Mouse (Mus musculus) c-Kit-positive CD71-positive TER-119-positive erythroid progenitor cells, embryonic 14.5 days (primary cell): Measurements from ENCODE around the gene Cadm1.
A peak's percentile ranks its signal among the peaks of the same experiment; 100 is the strongest.

Experiments
- DNase-seq: peaks from one replicate; pipeline ENCODE4 v3.0.0-alpha.2; 2013; ENCODE audit warnings: low spot score

The Cadm1 gene

GRCm38 (mm10) chr9:47552960-47553575 is 23.1 kb downstream of the Cadm1 start:
- no peak for DNase-seq

- DNase-seq = no peak
Measured at GRCm38 (mm10) chr9:47560726-47561125, 30.8 kb downstream of the Cadm1 start.

GRCm38 (mm10) chr9:47561596-47561995 is 31.6 kb downstream of the Cadm1 start:
- DNase-seq = no peak

- DNase-seq = no peak
Measured at GRCm38 (mm10) chr9:47565088-47565487, 35.1 kb downstream of the Cadm1 start.

GRCm38 (mm10) chr9:47567873-47568272 is 37.9 kb downstream of the Cadm1 start:
- DNase-seq = no peak

GRCm38 (mm10) chr9:47570184-47570583 is 40.2 kb downstream of the Cadm1 start:
- DNase-seq = no peak

GRCm38 (mm10) chr9:47571461-47571860 is 41.5 kb downstream of the Cadm1 start:
- no peak for DNase-seq

GRCm38 (mm10) chr9:47572132-47572531 is 42.2 kb downstream of the Cadm1 start:
- DNase-seq = no peak

- no peak for DNase-seq
Measured at GRCm38 (mm10) chr9:47573456-47573855, 43.5 kb downstream of the Cadm1 start.

GRCm38 (mm10) chr9:47574710-47575414 is 44.9 kb downstream of the Cadm1 start:
- no peak for DNase-seq

- no peak for DNase-seq
Measured at GRCm38 (mm10) chr9:47575764-47576163, 45.8 kb downstream of the Cadm1 start.

GRCm38 (mm10) chr9:47579464-47579863 is 49.5 kb downstream of the Cadm1 start:
- no peak for DNase-seq

- no peak for DNase-seq
Measured at GRCm38 (mm10) chr9:47581576-47582365, 51.8 kb downstream of the Cadm1 start.

- DNase-seq = no peak
Measured at GRCm38 (mm10) chr9:47583241-47583640, 53.3 kb downstream of the Cadm1 start.

GRCm38 (mm10) chr9:47586176-47586575 is 56.2 kb downstream of the Cadm1 start:
- DNase-seq = no peak

- DNase-seq = no peak
Measured at GRCm38 (mm10) chr9:47586839-47587238, 56.9 kb downstream of the Cadm1 start.

- DNase-seq = peak; percentile 1
Measured at GRCm38 (mm10) chr9:47587577-47588194, 57.7 kb downstream of the Cadm1 start.

- no peak for DNase-seq
Measured at GRCm38 (mm10) chr9:47589832-47590231, 59.9 kb downstream of the Cadm1 start.

GRCm38 (mm10) chr9:47601541-47601940 is 71.6 kb downstream of the Cadm1 start:
- DNase-seq = no peak

GRCm38 (mm10) chr9:47603971-47604370 is 74.0 kb downstream of the Cadm1 start:
- DNase-seq = no peak

- no peak for DNase-seq
Measured at GRCm38 (mm10) chr9:47605628-47606027, 75.7 kb downstream of the Cadm1 start.

- DNase-seq = no peak
Measured at GRCm38 (mm10) chr9:47608441-47608840, 78.5 kb downstream of the Cadm1 start.

- DNase-seq = no peak
Measured at GRCm38 (mm10) chr9:47608921-47609320, 78.9 kb downstream of the Cadm1 start.
